Mouse (Mus musculus): ENCODE data around the gene Cfap74. TPM values are rescaled to one million over a fixed set of nuclear protein-coding genes. Genes with fewer than 3 reads are reported as not detected.

Gene Cfap74
- polyA plus RNA-seq, 1 experiment, result not detected

DNA sequence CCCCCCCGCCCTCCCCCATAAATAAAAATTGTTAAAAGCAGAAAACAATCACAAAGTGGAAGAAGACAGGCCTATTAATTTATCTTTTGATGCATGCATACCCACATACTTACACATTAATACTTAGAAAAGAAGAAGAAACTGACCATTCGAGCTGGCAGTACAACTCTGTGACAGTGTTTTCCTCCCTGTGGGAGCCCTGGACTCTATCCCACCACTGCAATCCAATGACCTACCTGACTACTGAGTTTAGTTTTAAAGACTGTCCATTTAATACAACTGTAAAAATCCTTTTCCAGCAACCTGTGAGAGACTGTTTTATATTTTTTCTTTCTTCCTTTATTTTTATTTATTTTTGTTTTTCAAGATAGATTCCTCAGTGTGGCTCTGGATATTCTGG is 92.1 kb downstream of the Cfap74 start:
- TF ChIP-seq GATA1 (IDR thresholded peaks at IDR 0.05; ENCODE audit: low read length) (no peak), TAL1 (IDR thresholded peaks at IDR 0.05; ENCODE audit: low read length) (no peak)
- H3K4me3 ChIP-seq (replicated peaks), result no peak overlapping the region
- H3K36me3 ChIP-seq (ENCODE audit: control insufficient read depth), result peaks cover 15% of the 10 kb centered on the region
- H3K27me3 ChIP-seq (ENCODE audit: control insufficient read depth), result no peaks in the 10 kb centered on the region
- peaks cover 34% of the 10 kb centered on the region for H3K4me1 ChIP-seq (ENCODE audit: control insufficient read depth)
- H3K9me3 ChIP-seq (ENCODE audit: control insufficient read depth, low read length), result no peaks in the 10 kb centered on the region

DNA sequence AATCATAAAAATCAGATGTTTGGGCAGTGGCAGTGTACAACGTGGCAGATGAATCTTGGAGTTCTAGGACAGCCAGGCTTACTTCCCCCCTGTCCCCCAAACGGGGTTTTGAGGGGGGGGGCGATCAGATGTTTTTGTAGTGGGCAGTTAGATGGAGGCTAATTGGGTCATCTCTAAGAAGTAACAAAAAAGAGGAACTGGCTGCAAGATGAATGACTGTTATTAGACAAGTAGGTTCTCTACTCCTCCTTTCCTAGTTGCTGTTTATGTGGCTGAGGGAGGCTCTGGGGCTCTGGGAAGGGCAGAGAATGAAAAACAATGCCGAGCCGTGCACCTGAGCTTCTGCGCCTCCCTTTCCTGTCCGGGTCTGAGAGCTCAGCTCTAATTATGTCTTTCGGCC is 96.1 kb downstream of the Cfap74 start:
- H3K4me1 ChIP-seq (ENCODE audit: control insufficient read depth), result peaks cover 32% of the 10 kb centered on the region
- TF ChIP-seq TAL1 (IDR thresholded peaks at IDR 0.05; ENCODE audit: low read length) (no peak), GATA1 (IDR thresholded peaks at IDR 0.05; ENCODE audit: low read length) (no peak)

DNA sequence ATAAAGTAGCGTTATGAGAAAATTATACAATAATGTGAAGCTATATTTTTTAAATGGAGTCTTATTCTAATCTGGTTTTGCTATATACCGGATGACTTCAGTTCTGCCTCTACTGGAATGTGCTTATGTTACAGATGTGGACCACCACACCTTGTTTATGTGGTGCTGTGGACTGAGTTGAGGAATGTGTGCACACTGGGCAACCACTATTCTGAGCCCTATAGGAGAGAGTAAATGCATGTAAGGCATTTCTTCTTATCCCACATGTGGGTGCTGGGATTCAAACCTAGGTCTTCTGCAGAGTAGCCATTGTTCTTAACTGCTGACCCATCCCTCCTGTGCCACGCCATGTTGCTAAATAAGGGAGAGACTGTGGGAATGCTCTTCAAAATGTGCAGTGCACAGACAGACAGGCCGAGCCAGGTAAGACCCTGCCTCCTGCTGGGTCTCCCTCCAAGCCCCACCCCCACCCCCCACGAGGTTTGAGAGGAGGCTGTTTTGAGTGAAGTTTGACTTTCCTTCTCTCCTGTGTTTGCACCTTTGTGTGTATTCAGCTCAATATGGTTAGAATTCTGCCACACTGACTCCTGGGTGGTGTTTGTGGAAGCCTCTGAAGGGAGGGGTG is 96.8 kb downstream of the Cfap74 start:
- Histone ChIP-seq H3K4me1 (ENCODE audit: control insufficient read depth) (peaks cover 32% of the 10 kb centered on the region), H3K27me3 (ENCODE audit: control insufficient read depth) (no peaks in the 10 kb centered on the region), H3K4me3 (replicated peaks) (no peak overlapping the region), H3K9me3 (ENCODE audit: control insufficient read depth, low read length) (no peaks in the 10 kb centered on the region), H3K36me3 (ENCODE audit: control insufficient read depth) (peaks cover 13% of the 10 kb centered on the region)
- TF ChIP-seq GATA1 (IDR thresholded peaks at IDR 0.05; ENCODE audit: low read length) (no peak), TAL1 (IDR thresholded peaks at IDR 0.05; ENCODE audit: low read length) (no peak)

More for the DNA sequence above, 96.1 kb downstream of the Cfap74 start:
- Histone ChIP-seq H3K36me3 (ENCODE audit: control insufficient read depth) (peaks cover 10% of the 10 kb centered on the region), H3K4me3 (replicated peaks) (no peak overlapping the region), H3K27me3 (ENCODE audit: control insufficient read depth) (no peaks in the 10 kb centered on the region), H3K9me3 (ENCODE audit: control insufficient read depth, low read length) (no peaks in the 10 kb centered on the region)

DNA sequence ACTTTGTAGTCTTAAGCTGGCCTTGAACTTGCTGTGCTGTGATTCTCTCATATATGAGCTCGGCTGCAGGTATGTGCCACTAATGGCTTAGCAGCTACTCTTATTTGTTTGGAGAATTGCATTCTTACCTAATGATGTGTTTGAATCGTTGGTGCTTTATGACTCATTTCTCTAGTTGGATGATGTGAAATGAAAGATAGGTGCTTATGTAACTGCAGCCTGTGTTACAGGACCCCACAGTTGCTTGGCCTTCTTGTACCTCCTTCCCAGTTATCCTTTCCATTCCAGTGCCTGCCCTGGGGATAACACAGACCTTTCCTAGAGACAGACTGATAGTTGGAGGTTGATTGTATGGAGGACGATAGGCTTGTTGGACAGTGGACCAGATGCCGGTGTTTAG is 99.6 kb downstream of the Cfap74 start:
- Histone ChIP-seq H3K36me3 (ENCODE audit: control insufficient read depth) (peaks cover 9% of the 10 kb centered on the region), H3K4me3 (replicated peaks) (no peak overlapping the region), H3K27me3 (ENCODE audit: control insufficient read depth) (no peaks in the 10 kb centered on the region), H3K9me3 (ENCODE audit: control insufficient read depth, low read length) (no peaks in the 10 kb centered on the region), H3K4me1 (ENCODE audit: control insufficient read depth) (peaks cover 23% of the 10 kb centered on the region)
- TF ChIP-seq TAL1 (IDR thresholded peaks at IDR 0.05; ENCODE audit: low read length), result no peak
- TF ChIP-seq GATA1 (IDR thresholded peaks at IDR 0.05; ENCODE audit: low read length), result no peak

- H3K4me1 ChIP-seq (ENCODE audit: control insufficient read depth), result peaks cover 6% of the 10 kb centered on the region
- no peak for TF ChIP-seq TAL1 (IDR thresholded peaks at IDR 0.05; ENCODE audit: low read length)
- TF ChIP-seq GATA1 (IDR thresholded peaks at IDR 0.05; ENCODE audit: low read length), result no peak
- H3K9me3 ChIP-seq (ENCODE audit: control insufficient read depth, low read length), result no peaks in the 10 kb centered on the region
- no peak overlapping the region for H3K4me3 ChIP-seq (replicated peaks)
- H3K36me3 ChIP-seq (ENCODE audit: control insufficient read depth), result peaks cover 3% of the 10 kb centered on the region; the same call in 1 of the 2 replicates
- H3K27me3 ChIP-seq (ENCODE audit: control insufficient read depth), result no peaks in the 10 kb centered on the region
Measured at GRCm38 (mm10) chr4:155510981-155511380, 102.0 kb downstream of the Cfap74 start.

- H3K27me3 ChIP-seq (ENCODE audit: control insufficient read depth), result no peaks in the 10 kb centered on the region
- TF ChIP-seq TAL1 (IDR thresholded peaks at IDR 0.05; ENCODE audit: low read length) (no peak), GATA1 (IDR thresholded peaks at IDR 0.05; ENCODE audit: low read length) (no peak)
- no peak overlapping the region for H3K4me3 ChIP-seq (replicated peaks)
Measured at GRCm38 (mm10) chr4:155514810-155515209, 105.8 kb downstream of the Cfap74 start.

More at GRCm38 (mm10) chr4:155514810-155515209, 105.8 kb downstream of the Cfap74 start:
- Histone ChIP-seq H3K9me3 (ENCODE audit: control insufficient read depth, low read length) (no peaks in the 10 kb centered on the region), H3K4me1 (ENCODE audit: control insufficient read depth) (no peaks in the 10 kb centered on the region; the same call in 1 of the 2 replicates), H3K36me3 (ENCODE audit: control insufficient read depth) (peaks cover 5% of the 10 kb centered on the region)

Other genes with a start within 250 kb of the Cfap74 start
- gene Ski, start 186.6 kb upstream of the Cfap74 start, polyA plus RNA-seq (2012), result 0.43 and 0.57 TPM in 2 replicates
- 0.51 and 0.61 TPM in 2 replicates for gene Faap20, start 159.4 kb upstream of the Cfap74 start, polyA plus RNA-seq (2012)
- gene Prkcz, start 47.8 kb upstream of the Cfap74 start, polyA plus RNA-seq (2012), result 0.02 and 0.04 TPM in 2 replicates
- not detected in 2 replicates for gene Gabrd, start 11.1 kb upstream of the Cfap74 start, polyA plus RNA-seq (2012)
- gene Tmem52, start 59.9 kb downstream of the Cfap74 start, polyA plus RNA-seq (2012), result not detected in 2 replicates
- 2.4 and 2.9 TPM in 2 replicates for gene Gnb1, start 82.2 kb downstream of the Cfap74 start, polyA plus RNA-seq (2012)
- 1.0 and 1.9 TPM in 2 replicates for gene Nadk, start 153.2 kb downstream of the Cfap74 start, polyA plus RNA-seq (2012)
- 0.09 and 0.12 TPM in 2 replicates for gene Slc35e2, start 192.2 kb downstream of the Cfap74 start, polyA plus RNA-seq (2012)
- gene Cdk11b, start 215.7 kb downstream of the Cfap74 start, polyA plus RNA-seq (2012), result 5.0 and 6.4 TPM in 2 replicates
- gene Gm10563, start 236.2 kb downstream of the Cfap74 start, polyA plus RNA-seq (2012), result not detected in 2 replicates
- not detected in 2 replicates for gene Mmp23, start 244.2 kb downstream of the Cfap74 start, polyA plus RNA-seq (2012)